Mouse (Mus musculus) cerebellum, postnatal 36 days (tissue): ENCODE results near the gene Brpf1.
A peak's percentile ranks its signal among the peaks of the same experiment; 100 is the strongest.

Experiments
- DNase-seq, 2 experiments: peaks; one replicate each; pipeline ENCODE4 v3.0.0; 2021 to 2022; ENCODE audit warnings: mixed read lengths in 2 of 2

Gene Brpf1

DNA sequence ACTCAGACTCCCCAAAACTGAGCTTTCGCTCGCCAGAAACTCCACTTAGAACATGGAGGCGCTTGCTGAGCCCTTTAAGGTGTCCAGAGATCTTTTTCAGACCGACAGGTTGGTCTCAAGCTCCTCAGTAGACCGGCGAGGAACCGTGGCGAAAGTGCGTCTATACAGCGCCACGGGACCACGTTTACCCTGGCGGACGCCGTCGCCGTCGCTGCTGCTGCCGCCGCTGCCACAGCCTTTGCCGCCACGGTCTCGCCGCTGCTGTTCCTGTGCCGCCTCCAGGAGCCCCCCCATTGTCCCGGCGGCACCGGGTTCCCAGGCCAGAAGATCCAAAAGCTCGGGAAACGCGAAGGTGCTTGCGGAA is at the start of gene Brpf1:
Brpf1 (plus strand) TSS at position 152 of the 364 bp plus-strand sequence.
- no peak for DNase-seq

DNA sequence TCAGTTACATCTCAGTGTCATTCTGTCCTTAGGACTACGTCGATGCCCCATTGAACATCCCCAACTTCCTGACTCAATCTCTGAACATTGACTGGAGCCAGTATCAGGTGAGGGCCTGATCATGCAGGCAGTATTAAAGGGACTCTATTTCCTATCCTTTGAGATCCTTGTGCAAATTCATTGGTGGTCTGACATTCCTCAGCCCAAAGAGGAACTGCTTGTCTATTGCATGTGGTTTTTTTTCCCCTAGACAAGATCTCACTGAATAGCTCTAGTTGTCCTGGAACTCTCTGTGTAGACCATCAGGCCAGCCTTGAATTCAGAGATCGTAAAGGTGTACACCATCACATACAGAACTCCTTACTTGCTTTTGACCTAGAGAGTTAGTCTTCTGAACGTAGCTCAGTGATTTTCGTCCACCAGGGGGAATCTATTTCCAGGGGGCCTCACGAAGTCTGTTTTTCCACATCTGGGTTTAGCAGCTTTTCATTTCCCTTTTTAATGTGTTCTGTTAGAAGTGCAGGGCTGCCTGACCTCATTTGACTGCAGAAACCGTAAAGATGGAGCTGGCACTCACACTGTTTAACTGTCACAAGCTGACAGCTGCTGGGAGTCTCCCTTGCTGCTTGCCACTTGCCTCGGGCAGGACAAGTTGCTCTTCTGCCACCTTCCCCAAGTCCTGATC is 45.6 kb upstream of the Brpf1 start:
- no peak for DNase-seq

- no peak for DNase-seq
Measured at GRCm38 (mm10) chr6:113263531-113263930, 43.4 kb upstream of the Brpf1 start.

DNA sequence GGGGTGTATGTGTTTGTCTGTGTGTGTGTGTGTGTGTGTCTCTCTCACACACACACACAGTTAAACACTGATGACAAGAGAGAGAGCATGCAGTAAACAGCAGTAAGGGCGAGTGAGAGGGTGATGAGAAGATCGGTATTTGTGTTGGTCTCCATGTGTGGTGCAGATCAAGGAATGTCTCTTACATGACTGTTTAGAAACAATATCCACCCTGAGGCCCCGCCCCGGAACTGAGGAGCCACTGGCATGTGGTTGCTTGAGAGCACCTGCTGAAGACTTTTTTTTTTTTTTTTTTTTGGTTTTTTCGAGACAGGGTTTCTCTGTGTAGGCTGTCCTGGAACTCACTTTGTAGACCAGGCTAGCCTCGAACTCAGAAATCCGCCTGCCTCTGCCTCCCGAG is 42.5 kb upstream of the Brpf1 start:
- DNase-seq, result no peak

GRCm38 (mm10) chr6:113266996-113267655 is 39.8 kb upstream of the Brpf1 start:
- DNase-seq, result no peak

- no peak for DNase-seq
Measured at GRCm38 (mm10) chr6:113267988-113268387, 38.9 kb upstream of the Brpf1 start.

GRCm38 (mm10) chr6:113272365-113272764 is 34.6 kb upstream of the Brpf1 start:
- DNase-seq, result no peak

DNA sequence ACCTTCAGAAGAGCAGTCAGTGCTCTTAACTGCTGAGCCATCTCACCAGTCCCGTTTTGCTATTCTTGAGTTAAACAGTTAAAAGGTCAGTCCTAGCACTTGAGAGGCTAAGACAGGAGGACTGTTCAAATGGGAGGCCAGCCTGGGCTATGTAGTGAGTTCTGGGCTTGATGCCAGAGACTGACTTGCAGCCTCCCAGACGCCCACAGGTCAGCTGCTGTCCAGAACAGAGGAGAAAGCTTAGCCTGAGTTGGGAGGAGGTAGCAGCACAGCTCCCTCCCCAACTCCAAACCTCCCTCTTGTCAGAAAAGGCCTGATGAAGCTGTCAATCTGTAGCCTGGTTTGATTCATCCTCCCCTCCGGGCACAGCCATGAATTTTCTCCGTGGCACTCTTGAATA is 30.1 kb upstream of the Brpf1 start:
- DNase-seq, result no peak

GRCm38 (mm10) chr6:113281676-113282075 is 25.3 kb upstream of the Brpf1 start:
- peak in 1 of 2 experiments; percentile 10 for DNase-seq

GRCm38 (mm10) chr6:113282101-113282802 is 24.7 kb upstream of the Brpf1 start, which contains the start of gene Cpne9:
Gene Cpne9 (plus strand): TSS chr6:113282307.
- DNase-seq, result peak; percentile 49 to 63

DNA sequence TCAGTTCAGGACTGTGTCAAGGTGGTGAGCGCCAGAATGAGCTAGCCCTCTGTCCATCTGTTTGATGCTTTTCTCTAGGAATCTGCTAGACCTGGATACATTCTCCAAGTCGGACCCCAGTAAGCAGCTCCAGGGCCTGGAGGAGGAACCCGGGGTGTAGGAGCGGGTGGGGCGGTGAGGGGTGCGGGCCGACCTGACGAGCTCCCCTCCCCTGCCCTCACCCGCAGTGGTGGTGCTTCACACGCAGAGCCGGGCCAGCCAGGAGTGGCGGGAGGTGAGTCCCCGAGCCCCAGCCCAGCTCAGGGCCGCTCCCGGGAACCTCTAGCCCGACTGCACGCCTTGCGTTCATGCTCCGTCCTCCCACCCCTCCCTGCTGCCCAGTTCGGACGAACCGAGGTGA is 24.0 kb upstream of the Brpf1 start:
- DNase-seq, result peak; percentile 34 to 41

DNA sequence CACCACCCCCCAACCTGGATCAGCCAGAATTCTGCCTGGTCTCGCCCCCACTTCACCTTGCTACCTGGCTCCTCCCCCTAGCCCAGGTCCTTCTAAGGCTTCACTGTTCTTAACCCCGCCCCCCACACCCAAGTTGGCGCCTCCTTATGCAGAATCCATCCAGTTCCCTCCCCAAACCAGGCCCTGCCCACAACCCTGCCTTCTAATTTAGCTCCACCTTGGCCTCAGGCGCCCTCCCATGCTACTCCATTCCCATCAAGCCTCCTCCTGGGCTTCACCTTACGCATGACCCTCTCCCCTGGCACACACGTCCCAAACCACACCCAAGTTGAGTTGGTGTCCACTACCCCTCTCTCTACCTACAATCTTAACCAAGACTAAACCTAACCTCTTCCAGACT is 23.4 kb upstream of the Brpf1 start:
- DNase-seq, result peak; percentile 31 to 38

- no peak for DNase-seq
Measured at GRCm38 (mm10) chr6:113284931-113285330, 22.0 kb upstream of the Brpf1 start.

- DNase-seq, result no peak
Measured at GRCm38 (mm10) chr6:113286316-113286715, 20.6 kb upstream of the Brpf1 start.

DNA sequence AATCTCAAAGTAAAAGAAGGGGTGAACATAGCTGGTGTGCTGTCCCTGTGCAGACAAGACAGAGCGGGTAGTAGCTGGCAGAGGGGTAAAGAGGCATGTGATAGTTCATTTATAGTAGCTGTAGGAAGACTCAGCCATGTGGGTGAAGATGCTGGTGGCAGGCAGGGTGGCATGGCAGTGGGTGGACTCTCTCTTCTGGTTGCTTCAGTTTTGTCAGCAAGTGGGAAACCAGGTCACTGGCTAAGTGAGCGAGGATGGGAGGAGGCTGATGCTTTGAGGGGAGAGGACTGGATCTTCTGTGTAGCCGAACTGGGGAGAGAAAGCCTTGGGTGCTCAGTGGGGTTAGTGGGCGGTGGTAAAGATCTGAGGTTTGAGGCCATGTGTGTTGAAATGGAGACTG is 19.7 kb upstream of the Brpf1 start:
- no peak for DNase-seq

- no peak for DNase-seq
Measured at GRCm38 (mm10) chr6:113289346-113289745, 17.6 kb upstream of the Brpf1 start.

DNA sequence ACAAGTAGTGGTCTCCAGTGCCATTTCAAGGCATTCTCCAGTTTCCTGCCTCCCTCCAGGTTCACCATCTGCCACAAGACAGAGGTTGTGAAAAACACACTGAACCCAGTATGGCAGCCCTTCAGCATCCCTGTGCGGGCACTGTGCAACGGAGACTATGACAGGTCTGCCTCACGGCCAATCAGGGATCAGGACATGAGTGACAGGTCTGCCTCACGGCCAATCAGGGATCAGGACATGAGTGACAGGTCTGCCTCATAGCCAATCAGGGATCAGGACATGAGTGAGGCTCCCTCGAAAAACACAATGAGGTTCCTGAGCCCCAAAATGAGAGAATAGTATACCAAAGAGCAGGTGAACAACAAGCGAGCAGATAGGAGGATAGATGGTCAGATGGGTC is 16.6 kb upstream of the Brpf1 start:
- DNase-seq, result no peak

GRCm38 (mm10) chr6:113292938-113293337 is 14.0 kb upstream of the Brpf1 start:
- no peak for DNase-seq

GRCm38 (mm10) chr6:113296046-113296445 is 10.9 kb upstream of the Brpf1 start:
- DNase-seq, result no peak

DNA sequence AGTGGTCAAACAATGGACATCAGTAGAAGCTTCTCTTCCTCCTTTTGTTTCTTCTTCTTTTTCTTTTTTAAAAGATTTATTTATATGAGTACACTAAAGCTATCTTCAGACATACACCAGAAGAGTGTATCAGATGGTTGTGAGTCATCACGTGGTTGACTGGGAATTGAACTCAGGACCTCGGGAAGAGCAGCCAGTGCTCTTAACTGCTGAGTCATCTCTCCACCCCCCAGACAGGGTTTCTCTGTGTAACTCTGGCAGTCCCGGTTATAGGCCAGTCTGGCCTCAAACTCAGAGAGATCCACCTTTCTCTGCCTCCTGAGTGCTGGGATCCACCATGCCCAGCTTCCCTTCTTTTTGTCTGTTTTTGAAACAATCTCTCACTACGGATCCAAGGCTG is 10.3 kb upstream of the Brpf1 start:
- no peak for DNase-seq

DNA sequence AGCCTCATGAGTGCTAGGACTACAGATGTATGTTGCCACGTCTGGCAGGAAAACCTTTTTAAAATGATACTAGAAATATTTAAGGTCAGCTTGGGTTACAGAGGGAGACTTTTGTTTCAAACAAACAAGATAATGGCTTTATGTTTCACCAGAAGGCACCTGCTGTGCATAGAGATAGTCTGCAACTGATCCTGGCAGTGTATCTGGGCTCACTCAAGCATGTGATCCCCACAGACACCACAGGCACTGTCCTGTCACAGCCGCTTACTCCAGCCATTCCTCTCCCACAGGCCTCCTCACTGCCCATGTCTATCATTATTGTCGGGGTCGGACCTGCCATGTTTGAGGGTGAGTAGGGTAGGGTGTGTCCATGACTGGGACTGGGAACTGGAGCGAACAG is 5.6 kb upstream of the Brpf1 start:
- no peak for DNase-seq

DNA sequence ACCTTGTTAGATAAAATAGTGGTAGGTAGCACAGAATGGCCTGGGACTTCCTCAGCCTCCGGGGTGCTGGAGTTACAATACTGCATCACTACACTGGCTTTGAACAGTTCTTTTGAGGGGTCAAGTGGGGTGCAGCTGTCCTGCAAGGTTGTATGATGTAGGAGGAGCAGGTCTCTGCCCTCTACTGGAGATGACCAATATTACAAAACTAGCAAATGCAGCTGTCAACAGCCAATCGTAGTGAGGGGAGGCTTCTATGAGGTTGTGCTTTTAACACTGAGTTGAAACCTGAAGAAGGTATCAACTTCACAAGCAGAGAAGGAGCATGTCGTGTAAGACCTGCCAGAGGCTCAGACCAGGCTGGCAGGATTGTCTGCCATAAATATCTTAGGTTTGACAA is 4.7 kb upstream of the Brpf1 start:
- no peak for DNase-seq

DNA sequence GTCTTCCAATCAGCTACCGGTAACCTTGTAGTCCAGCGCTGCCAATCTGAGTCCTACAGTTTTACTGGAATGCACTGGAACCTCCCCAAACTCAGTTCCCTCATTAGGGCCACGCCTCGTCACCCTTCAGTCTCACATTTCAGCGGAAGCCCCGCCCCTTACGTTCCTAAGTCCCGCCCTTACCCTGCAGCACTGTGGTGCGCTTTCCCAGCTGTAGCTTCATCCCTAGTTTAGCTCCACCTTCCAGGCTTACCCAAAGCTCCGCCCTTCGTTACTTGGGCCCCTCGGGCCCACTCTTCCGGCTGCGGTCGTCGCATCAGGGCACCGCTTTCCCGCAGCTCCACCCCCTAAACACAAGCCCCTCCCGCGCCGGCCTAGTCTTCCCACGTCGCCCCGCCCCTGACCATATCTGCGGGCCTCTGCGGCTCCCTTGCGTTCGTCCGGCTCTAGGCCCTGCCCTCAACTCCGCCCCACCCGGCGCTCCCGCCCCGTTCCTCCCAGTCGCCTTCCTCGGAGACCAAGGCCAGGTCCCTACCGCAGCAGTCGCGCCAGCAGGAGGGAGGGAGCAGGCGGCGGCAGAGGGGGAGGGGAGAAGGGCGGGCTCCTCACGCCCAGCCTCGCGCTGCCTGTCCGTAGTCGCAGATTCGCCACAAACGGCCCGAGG is 483 bp upstream of the Brpf1 start:
- peak; percentile 96 to 99 for DNase-seq
